Mouse (Mus musculus) heart, embryonic 11.5 days (tissue): Measurements from ENCODE around the gene Epor. TPM values are rescaled to one million over a fixed set of nuclear protein-coding genes. Genes with fewer than 3 reads are reported as not detected.

ENCODE experiments used
- ATAC-seq: fragments of 200-750 bp; cut with Nextera tagmentation; replicated peaks from 2 replicates; pipeline ENCODE4 v1.8.0; 2017; ENCODE audit warnings: moderate library complexity; ENCODE audit not compliant: insufficient number of reproducible peaks, low FRiP score, low TSS enrichment
- H3K27ac ChIP-seq: fragments of 300-500 bp; sonication (generic); 2 replicates; pipeline ENCODE4 v1.5.1; 2014; ENCODE audit warnings: mild to moderate bottlenecking, low read depth, low read length
- H3K27me3 ChIP-seq: fragments of 300-500 bp; sonication (generic); 2 replicates; pipeline ENCODE4 v1.6.1; 2014; ENCODE audit warnings: mild to moderate bottlenecking, low read length, mixed read lengths; ENCODE audit not compliant: control insufficient read depth, insufficient read depth
- H3K36me3 ChIP-seq: fragments of 300-500 bp; sonication (generic); 2 replicates; pipeline ENCODE4 v1.6.1; 2014; ENCODE audit warnings: mild to moderate bottlenecking, low read length, moderate library complexity, mixed read lengths; ENCODE audit not compliant: control insufficient read depth, insufficient read depth
- H3K4me1 ChIP-seq: fragments of 300-500 bp; sonication (generic); 2 replicates; pipeline ENCODE4 v1.6.1; 2014; ENCODE audit warnings: low read length; ENCODE audit not compliant: control insufficient read depth, insufficient read depth
- H3K4me2 ChIP-seq: fragments of 300-500 bp; sonication (generic); 2 replicates; pipeline ENCODE4 v1.6.1; 2014; ENCODE audit warnings: mild to moderate bottlenecking, moderate library complexity
- H3K4me3 ChIP-seq: fragments of 300-500 bp; sonication (generic); 2 replicates; pipeline ENCODE4 v1.5.1; 2014; ENCODE audit warnings: low read depth, low read length
- H3K9ac ChIP-seq: fragments of 300-500 bp; sonication (generic); 2 replicates; pipeline ENCODE4 v1.6.1; 2014; ENCODE audit warnings: mild to moderate bottlenecking, low read depth, low read length, moderate library complexity
- H3K9me3 ChIP-seq: fragments of 300-500 bp; sonication (generic); replicated peaks from 2 replicates; pipeline ENCODE4 v1.6.1; 2016; ENCODE audit warnings: low read length; ENCODE audit not compliant: control insufficient read depth
- WGBS: fragments of 180-500 bp; shearing (Covaris S2); extraction: QIAGEN DNeasy Blood & Tissue Kit; methylation state at CpG from one replicate; pipeline ENCODE4 v1.1.7; 2014; ENCODE audit not compliant: insufficient replicate concordance; 5-methylcytosine and 5-hydroxymethylcytosine counted together
- polyA plus RNA-seq: library from polyadenylated mRNA; unstranded; fragments of >200 nt; fragmentation: Nextera tagmentation; extraction: Ambion mirVana; gene quantifications from 2 replicates; pipeline ENCODE4 v1.2.1, GENCODE M21; 2014

Epor gene
- polyA plus RNA-seq, 1 experiment from 2014 or later: 22.8 TPM

DNA sequence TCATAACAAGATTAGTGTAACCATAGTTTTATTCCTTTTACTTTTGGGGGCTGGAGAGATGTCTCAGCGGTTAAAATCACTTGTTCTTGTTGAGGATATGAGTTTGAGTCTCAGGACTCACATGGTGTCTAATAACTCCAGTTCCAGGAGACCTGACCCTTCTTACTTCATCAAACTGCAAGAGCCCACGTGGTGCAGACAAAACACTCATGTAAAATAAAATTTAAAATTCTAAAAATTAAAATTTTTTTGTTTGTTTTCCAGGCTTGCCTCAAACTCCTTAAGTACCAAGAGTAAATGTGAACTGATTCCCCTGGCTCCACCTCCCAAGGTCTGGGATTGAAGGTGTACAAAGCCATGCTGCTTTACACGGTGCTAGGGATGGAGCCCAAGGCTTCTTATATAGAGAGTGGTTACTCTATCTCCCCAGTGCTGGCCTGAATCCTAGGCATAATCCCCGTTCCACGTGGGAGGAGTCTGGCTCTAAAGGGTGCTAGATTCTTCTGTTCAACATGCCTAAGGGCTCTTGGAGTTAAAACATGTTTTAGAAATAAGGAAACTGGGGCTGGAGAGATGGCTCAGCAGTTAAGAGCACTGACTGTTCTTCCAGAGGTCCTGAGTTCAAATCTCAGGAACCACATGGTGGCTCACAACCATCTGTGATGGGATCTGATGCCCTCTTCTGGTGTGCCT, 44.5 kb downstream of the Epor start:
- Histone ChIP-seq H3K27ac (no peak overlapping the region), H3K4me3 (peak overlapping the region; percentile 61)

GRCm38 (mm10) chr9:21918035-21918592, 45.2 kb downstream of the Epor start, which contains the start of gene Rab3d:
Gene Rab3d (minus strand): TSS chr9:21918192.
- peak within 1 kb of the TSS; percentile 99 for H3K4me2 ChIP-seq
- no peaks in the 10 kb centered on the region for H3K36me3 ChIP-seq
- peak within 1 kb of the TSS; percentile 61 for H3K4me3 ChIP-seq
- H3K9ac ChIP-seq: peak within 1 kb of the TSS; percentile 67
- peaks cover 12% of the 10 kb centered on the region; the same call in 1 of the 2 replicates for H3K27me3 ChIP-seq
- peak; percentile 92 for ATAC-seq
- H3K27ac ChIP-seq: no peak within 1 kb of the TSS
- WGBS: 1% methylated on average over 36 of the region's 36 CpGs
- H3K9me3 ChIP-seq: no peaks in the 10 kb centered on the region
- no peaks in the 10 kb centered on the region for H3K4me1 ChIP-seq

More for the DNA sequence above, 44.5 kb downstream of the Epor start:
- no peaks in the 10 kb centered on the region for H3K9me3 ChIP-seq
- no peak overlapping the region for H3K9ac ChIP-seq
- WGBS: 19% methylated on average over 5 of the region's 5 CpGs
- H3K27me3 ChIP-seq: peaks cover 12% of the 10 kb centered on the region; the same call in 1 of the 2 replicates
- no peak for ATAC-seq
- H3K4me2 ChIP-seq: peak overlapping the region; percentile 99
- peaks cover 5% of the 10 kb centered on the region for H3K4me1 ChIP-seq
- no peaks in the 10 kb centered on the region for H3K36me3 ChIP-seq

DNA sequence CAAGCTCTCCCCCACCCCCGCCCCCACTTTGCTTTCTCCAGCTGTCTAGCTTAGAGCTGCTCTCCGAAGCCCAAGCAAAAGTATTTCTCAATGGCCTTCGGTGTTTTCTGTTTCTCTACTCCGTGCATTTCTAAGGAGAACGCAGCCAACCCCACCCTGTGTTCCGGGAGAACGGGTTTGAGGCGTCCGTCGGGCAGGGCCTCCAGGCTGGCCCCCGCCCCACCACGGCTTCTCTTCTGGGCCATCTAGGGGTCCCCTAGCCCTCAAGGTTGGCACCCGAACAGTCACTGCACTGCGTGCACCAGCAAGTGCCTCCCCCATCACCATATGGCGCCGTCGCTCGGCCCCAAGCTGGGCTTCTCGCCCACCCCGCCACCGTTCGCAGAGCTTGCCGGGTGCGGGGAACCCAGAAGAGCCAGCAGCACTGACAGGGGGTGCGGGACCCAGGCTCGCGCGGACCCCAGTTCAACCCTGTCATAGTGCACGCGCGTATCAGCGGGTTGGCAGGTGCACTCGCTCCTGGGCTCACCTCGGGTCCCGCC, 45.7 kb downstream of the Epor start:
- no peaks in the 10 kb centered on the region for H3K9me3 ChIP-seq
- no peaks in the 10 kb centered on the region for H3K4me1 ChIP-seq
- ATAC-seq: peak; percentile 14
- no peaks in the 10 kb centered on the region for H3K36me3 ChIP-seq
- H3K27ac ChIP-seq: no peak overlapping the region
- peak overlapping the region; percentile 61 for H3K4me3 ChIP-seq
- peak overlapping the region; percentile 99 for H3K4me2 ChIP-seq
- peak overlapping the region; percentile 67 for H3K9ac ChIP-seq
- peaks cover 12% of the 10 kb centered on the region; the same call in 1 of the 2 replicates for H3K27me3 ChIP-seq
- 2% methylated on average over 35 of the region's 35 CpGs for WGBS

- peaks cover 12% of the 10 kb centered on the region; the same call in 1 of the 2 replicates for H3K27me3 ChIP-seq
- no peak for ATAC-seq
- H3K9ac ChIP-seq: 0 out of 2 replicates have a peak overlapping the region, but pooled peaks have one; percentile 67
- H3K4me1 ChIP-seq: no peaks in the 10 kb centered on the region
- no peak overlapping the region for H3K27ac ChIP-seq
- H3K4me2 ChIP-seq: peak overlapping the region; percentile 99
- peak overlapping the region; percentile 61 for H3K4me3 ChIP-seq
- no peaks in the 10 kb centered on the region for H3K9me3 ChIP-seq
- WGBS: 58% methylated on average over 3 of the region's 3 CpGs
- H3K36me3 ChIP-seq: no peaks in the 10 kb centered on the region
Observed at GRCm38 (mm10) chr9:21916851-21917492, 46.3 kb downstream of the Epor start.

- H3K36me3 ChIP-seq: no peaks in the 10 kb centered on the region
- no peak overlapping the region for H3K9ac ChIP-seq
- ATAC-seq: no peak
- no peaks in the 10 kb centered on the region for H3K9me3 ChIP-seq
- no peak overlapping the region for H3K27ac ChIP-seq
- no peaks in the 10 kb centered on the region for H3K4me1 ChIP-seq
- no peak overlapping the region for H3K4me2 ChIP-seq
- H3K27me3 ChIP-seq: 0 out of 2 replicates have a peak, but pooled peaks cover 2% of the 10 kb centered on the region
- 70% methylated on average over 10 of the region's 10 CpGs for WGBS
- H3K4me3 ChIP-seq: no peak overlapping the region
Observed at GRCm38 (mm10) chr9:21909474-21910223, 53.7 kb downstream of the Epor start.

Other genes with a start within 250 kb of the Epor start
- gene Ldlr, start 240.0 kb downstream of the Epor start, polyA plus RNA-seq: 11.1 and 16.0 TPM in 2 replicates
- 90.5 and 103 TPM in 2 replicates for gene Spc24, start 203.2 kb downstream of the Epor start, polyA plus RNA-seq
- gene Kank2, start 164.8 kb downstream of the Epor start, polyA plus RNA-seq: 8.9 and 9.0 TPM in 2 replicates
- 1.1 and 1.9 TPM in 2 replicates for gene Angptl8, start 128.0 kb downstream of the Epor start, polyA plus RNA-seq
- gene Dock6, start 110.9 kb downstream of the Epor start, polyA plus RNA-seq: 43.9 and 50.1 TPM in 2 replicates
- 5.6 and 6.4 TPM in 2 replicates for gene Rab3d, start 45.3 kb downstream of the Epor start, polyA plus RNA-seq
- 2.3 and 3.3 TPM in 2 replicates for gene Ccdc159, start 36.0 kb downstream of the Epor start, polyA plus RNA-seq
- gene Tmem205, start 36.0 kb downstream of the Epor start, polyA plus RNA-seq: 39.0 and 45.1 TPM in 2 replicates
- 5.3 and 5.5 TPM in 2 replicates for gene Plppr2, start 26.5 kb downstream of the Epor start, polyA plus RNA-seq
- 9.0 and 13.1 TPM in 2 replicates for gene Swsap1, start 7.8 kb downstream of the Epor start, polyA plus RNA-seq
- 0.74 and 1.1 TPM in 2 replicates for gene Rgl3, start 25.9 kb upstream of the Epor start, polyA plus RNA-seq
- gene Ccdc151, start 39.1 kb upstream of the Epor start, polyA plus RNA-seq: not detected in 2 replicates
- gene Prkcsh, start 39.3 kb upstream of the Epor start, polyA plus RNA-seq: 72.2 and 77.8 TPM in 2 replicates
- gene Elavl3, start 88.5 kb upstream of the Epor start, polyA plus RNA-seq: 0.27 and 0.37 TPM in 2 replicates
- gene Gm49318, start 107.8 kb upstream of the Epor start, polyA plus RNA-seq: not detected in 2 replicates
- 5.5 and 6.7 TPM in 2 replicates for gene Zfp653, start 107.9 kb upstream of the Epor start, polyA plus RNA-seq
- 48.4 and 50.6 TPM in 2 replicates for gene Ecsit, start 121.9 kb upstream of the Epor start, polyA plus RNA-seq
- 388 and 445 TPM in 2 replicates for gene Cnn1, start 135.7 kb upstream of the Epor start, polyA plus RNA-seq
- 132 and 134 TPM in 2 replicates for gene Elof1, start 153.7 kb upstream of the Epor start, polyA plus RNA-seq
- gene Acp5, start 172.2 kb upstream of the Epor start, polyA plus RNA-seq: 51.6 and 68.9 TPM in 2 replicates
- gene Pigyl, start 193.3 kb upstream of the Epor start, polyA plus RNA-seq: 47.0 and 47.8 TPM in 2 replicates
- 0.04 and 0.10 TPM in 2 replicates for gene Zfp872, start 224.6 kb upstream of the Epor start, polyA plus RNA-seq